Mouse (Mus musculus): Measurements from ENCODE around the gene Snip1. TPM values are rescaled to one million over a fixed set of nuclear protein-coding genes. Genes with fewer than 3 reads are reported as not detected.

Snip1 gene
- 14.4 TPM for polyA plus RNA-seq (2015; fragmentation: Illumina TruSeq; extraction: RNeasy Lipid Tissue Mini Kit (QIAGEN cat#74804); ENCODE audit: low read depth, low replicate concordance)

GRCm38 (mm10) chr4:125066490-125067370 lies at the start of gene Snip1:
Snip1 (plus strand) TSS chr4:125066672.

GRCm38 (mm10) chr4:125065517-125066307 lies 760 bp upstream of the Snip1 start, which contains the start of gene Dnali1:
Dnali1 (minus strand) TSS chr4:125065703.

DNA sequence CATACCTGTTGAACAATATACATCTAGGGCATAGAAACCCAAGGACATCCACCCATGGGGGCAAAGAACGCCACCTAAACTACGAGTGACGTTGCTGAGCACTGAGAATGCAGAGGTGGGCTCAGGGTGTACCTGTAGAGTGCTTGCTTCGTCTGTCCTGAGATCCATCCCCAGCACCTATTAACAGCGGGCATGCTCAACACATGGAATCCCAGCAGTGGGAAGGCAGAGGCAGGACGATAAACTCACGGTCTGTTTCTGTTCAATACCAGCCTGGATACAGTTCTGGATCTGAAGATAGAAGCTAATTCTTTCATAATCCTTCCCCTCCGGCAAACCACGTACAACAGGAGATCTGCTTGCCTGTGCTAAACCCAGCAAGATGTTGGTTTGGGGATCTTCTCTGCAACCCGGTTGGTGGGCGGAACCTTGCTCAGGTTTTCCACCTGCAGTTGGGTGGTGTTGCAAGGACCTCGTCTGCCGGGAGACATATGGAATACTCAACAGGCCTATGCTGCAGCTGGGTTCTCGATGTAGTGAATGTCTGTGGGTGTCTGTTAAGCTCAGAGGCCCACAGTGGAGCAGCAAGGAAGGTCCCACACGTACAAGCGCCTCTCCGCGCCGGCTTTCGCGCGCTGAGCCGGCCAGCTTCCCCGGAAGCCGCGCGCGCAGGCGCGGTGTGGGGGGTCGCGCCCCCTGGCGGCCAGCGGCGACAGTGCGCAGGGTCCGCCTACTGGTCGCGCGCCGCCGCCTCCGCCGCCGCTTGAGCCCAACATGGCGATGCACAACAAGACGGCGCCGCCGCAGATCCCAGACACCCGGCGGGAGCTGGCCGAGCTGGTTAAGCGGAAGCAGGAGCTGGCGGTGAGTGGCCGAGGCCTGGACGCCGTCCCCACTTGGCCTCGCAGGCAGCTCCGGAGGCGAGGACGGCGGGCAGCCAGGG lies 18.2 kb downstream of the Snip1 start, which contains the start of gene Meaf6:
Gene Meaf6 (plus strand): TSS at position 732 of the 943 bp plus-strand sequence.

Other genes starting within 250 kb of the Snip1 start
- gene Yrdc, start 216.0 kb upstream of the Snip1 start, polyA plus RNA-seq (2015; fragmentation: Illumina TruSeq; extraction: RNeasy Lipid Tissue Mini Kit (QIAGEN cat#74804); ENCODE audit: low read depth, low replicate concordance), result 49.4 TPM
- 95.2 TPM for gene 1110065P20Rik, start 215.5 kb upstream of the Snip1 start, polyA plus RNA-seq (2015; fragmentation: Illumina TruSeq; extraction: RNeasy Lipid Tissue Mini Kit (QIAGEN cat#74804); ENCODE audit: low read depth, low replicate concordance)
- gene Maneal, start 204.5 kb upstream of the Snip1 start, polyA plus RNA-seq (2015; fragmentation: Illumina TruSeq; extraction: RNeasy Lipid Tissue Mini Kit (QIAGEN cat#74804); ENCODE audit: low read depth, low replicate concordance), result 45.2 TPM
- gene Epha10, start 185.8 kb upstream of the Snip1 start, polyA plus RNA-seq (2015; fragmentation: Illumina TruSeq; extraction: RNeasy Lipid Tissue Mini Kit (QIAGEN cat#74804); ENCODE audit: low read depth, low replicate concordance), result 28.4 TPM
- gene 9930104L06Rik, start 129.6 kb upstream of the Snip1 start, polyA plus RNA-seq (2015; fragmentation: Illumina TruSeq; extraction: RNeasy Lipid Tissue Mini Kit (QIAGEN cat#74804); ENCODE audit: low read depth, low replicate concordance), result 15.7 TPM
- gene Cdca8, start 127.4 kb upstream of the Snip1 start, polyA plus RNA-seq (2015; fragmentation: Illumina TruSeq; extraction: RNeasy Lipid Tissue Mini Kit (QIAGEN cat#74804); ENCODE audit: low read depth, low replicate concordance), result 2.3 TPM
- gene Rspo1, start 80.2 kb upstream of the Snip1 start, polyA plus RNA-seq (2015; fragmentation: Illumina TruSeq; extraction: RNeasy Lipid Tissue Mini Kit (QIAGEN cat#74804); ENCODE audit: low read depth, low replicate concordance), result 15.6 TPM
- 74.7 TPM for gene Gnl2, start 50.1 kb upstream of the Snip1 start, polyA plus RNA-seq (2015; fragmentation: Illumina TruSeq; extraction: RNeasy Lipid Tissue Mini Kit (QIAGEN cat#74804); ENCODE audit: low read depth, low replicate concordance)
- 2.8 TPM for gene Dnali1, start 969 bp upstream of the Snip1 start, polyA plus RNA-seq (2015; fragmentation: Illumina TruSeq; extraction: RNeasy Lipid Tissue Mini Kit (QIAGEN cat#74804); ENCODE audit: low read depth, low replicate concordance)
- 116 TPM for gene Meaf6, start 18.5 kb downstream of the Snip1 start, polyA plus RNA-seq (2015; fragmentation: Illumina TruSeq; extraction: RNeasy Lipid Tissue Mini Kit (QIAGEN cat#74804); ENCODE audit: low read depth, low replicate concordance)
- gene Zc3h12a, start 61.2 kb downstream of the Snip1 start, polyA plus RNA-seq (2015; fragmentation: Illumina TruSeq; extraction: RNeasy Lipid Tissue Mini Kit (QIAGEN cat#74804); ENCODE audit: low read depth, low replicate concordance), result 1.1 TPM